Mouse (Mus musculus): Measurements from ENCODE around the gene Arsg. TPM values are rescaled to one million over a fixed set of nuclear protein-coding genes. Genes with fewer than 3 reads are reported as not detected.
A peak's percentile ranks its signal among the peaks of the same experiment; 100 is the strongest.

Arsg gene
- total and polyA plus RNA-seq, 3 experiments = 0.79 to 3.3 (median 1.4) TPM

DNA sequence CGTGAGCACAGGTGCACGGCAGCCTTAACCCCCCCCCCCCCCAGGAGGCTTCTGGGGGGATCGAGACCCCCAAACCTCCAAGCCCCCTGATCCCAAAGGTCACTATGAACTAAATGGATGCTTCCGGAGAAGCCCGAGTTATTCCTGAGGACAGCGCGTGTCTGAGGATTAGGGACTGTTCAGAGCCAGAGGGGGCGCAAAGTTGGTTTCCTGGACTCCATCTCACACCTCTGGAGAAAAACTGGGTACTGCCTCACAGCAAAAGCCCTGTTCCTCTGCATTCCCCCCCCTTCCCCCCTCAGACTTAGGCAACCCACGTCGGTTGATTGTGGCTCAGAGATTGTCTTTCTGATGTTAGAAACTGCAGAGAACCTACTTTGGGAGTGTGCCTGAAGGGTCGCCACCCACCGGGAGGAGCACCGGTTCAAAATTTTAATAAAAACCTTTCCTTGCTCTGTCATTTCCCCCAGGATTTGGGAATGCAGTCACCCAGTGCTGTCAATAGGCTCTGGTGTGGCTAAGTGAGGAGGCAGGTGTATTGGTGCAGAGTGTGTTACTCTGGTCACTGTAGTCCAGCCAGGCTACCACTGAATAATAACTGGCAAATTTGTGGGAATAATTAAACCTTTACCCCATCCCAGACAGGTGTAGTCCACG, 1.0 kb downstream of the Arsg start:
- H3K4me2 ChIP-seq (ENCODE audit: insufficient read depth, low read depth, poor library complexity, severe bottlenecking) = peak overlapping the region; percentile 32; the same call in 1 of the 2 replicates
- no peak for TF ChIP-seq JUND (conservative IDR thresholded peaks at IDR 0.05; ENCODE audit: low read depth, low read length)
- TF ChIP-seq MEF2A (IDR thresholded peaks at IDR 0.05; ENCODE audit: borderline replicate concordance, low read depth, low read length) = no peak
- TF ChIP-seq ETS1 (conservative IDR thresholded peaks at IDR 0.05; ENCODE audit: low read depth, low read length) = no peak
- no peak for TF ChIP-seq TCF12 (IDR thresholded peaks at IDR 0.05; ENCODE audit: low read depth, low read length)
- no peak for TF ChIP-seq ZMIZ1 (IDR thresholded peaks at IDR 0.05; ENCODE audit: low read depth, low read length)
- no peak for TF ChIP-seq MYC (IDR thresholded peaks at IDR 0.05; ENCODE audit: low read depth, low read length)
- TF ChIP-seq USF1 (IDR thresholded peaks at IDR 0.05; ENCODE audit: low read depth, low read length) = no peak
- TF ChIP-seq JUN (IDR thresholded peaks at IDR 0.05; ENCODE audit: insufficient read depth, low read depth, low read length) = no peak
- no peak for TF ChIP-seq POLR2A (IDR thresholded peaks at IDR 0.05; ENCODE audit: low read depth, low read length)
- no peak for TF ChIP-seq EP300 (IDR thresholded peaks at IDR 0.05; ENCODE audit: low read length)
- peak overlapping the region; percentile 85; the same call in 1 of the 2 replicates for H3K27ac ChIP-seq (ENCODE audit: insufficient read depth, low read depth)
- H3K36me3 ChIP-seq (replicated peaks in 1 of 2; ENCODE audit: control insufficient read depth in 1 of 2, insufficient read depth in 1 of 2, low read length in 1 of 2) = peaks cover 0 to 2% of the 10 kb centered on the region in 2 experiments
- no peaks in the 10 kb centered on the region for H3K27me3 ChIP-seq (replicated peaks)
- peak overlapping the region; percentile 61 to 95 (median 72) for H3K4me3 ChIP-seq (replicated peaks in 1 of 3; ENCODE audit: low read depth in 2 of 3, low read length in 2 of 3, poor library complexity in 1 of 3)
- in situ Hi-C loops (cut with MboI; ENCODE audit: low pct_ligation_motif_present, low pct_unique_long_range_greater_than_20kb, low sequenced_read_pairs) (no loop called here), dilution Hi-C loops (cut with MboI; ENCODE audit: extremely low pct_ligation_motif_present, extremely low pct_unique_long_range_greater_than_20kb, low sequenced_read_pairs) (no loop called here)
- no peaks in the 10 kb centered on the region for H3K9me3 ChIP-seq (replicated peaks; ENCODE audit: low read length)
- DNase-seq (ENCODE audit: extremely low read depth) = peak; percentile 23
- H3K9ac ChIP-seq (ENCODE audit: insufficient read depth, low read depth) = peak overlapping the region; percentile 97
- peaks cover 11 to 59% of the 10 kb centered on the region in 2 experiments for H3K4me1 ChIP-seq (ENCODE audit: control insufficient read depth in 1 of 2, insufficient read depth in 2 of 2)
- peaks cover 5% of the 10 kb centered on the region; the same call in 1 of the 2 replicates for H3K79me2 ChIP-seq (replicated peaks; ENCODE audit: control insufficient read depth, extremely low read depth, insufficient read depth, poor library complexity, severe bottlenecking)

DNA sequence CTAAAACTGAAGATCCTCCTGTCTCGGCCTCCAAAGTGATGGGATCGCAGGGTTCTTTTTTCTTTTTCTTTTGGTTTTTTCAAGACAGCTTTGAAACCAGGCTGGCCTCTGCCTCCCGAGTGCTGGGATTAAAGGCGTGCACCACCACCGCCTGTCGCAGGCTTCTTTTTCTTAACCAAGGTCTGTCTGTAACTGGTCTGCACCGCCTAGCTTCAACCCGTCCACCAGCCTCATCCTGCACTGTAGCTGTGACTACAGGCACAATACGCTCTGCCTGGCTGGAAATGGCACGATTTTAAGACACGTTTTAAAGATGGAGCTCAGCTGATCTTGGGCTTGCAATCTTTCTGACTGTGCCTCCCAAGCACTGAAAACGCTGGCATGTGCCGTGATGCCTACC, 1.7 kb downstream of the Arsg start:
- in situ Hi-C loops (cut with MboI; ENCODE audit: low pct_ligation_motif_present, low pct_unique_long_range_greater_than_20kb, low sequenced_read_pairs) (no loop called here), dilution Hi-C loops (cut with MboI; ENCODE audit: extremely low pct_ligation_motif_present, extremely low pct_unique_long_range_greater_than_20kb, low sequenced_read_pairs) (no loop called here)
- peaks cover 16 to 59% of the 10 kb centered on the region in 2 experiments for H3K4me1 ChIP-seq (ENCODE audit: control insufficient read depth in 1 of 2, insufficient read depth in 2 of 2)
- no peak overlapping the region for H3K27ac ChIP-seq (ENCODE audit: insufficient read depth, low read depth)
- no peak overlapping the region for H3K9ac ChIP-seq (ENCODE audit: insufficient read depth, low read depth)
- TF ChIP-seq E2F4 (IDR thresholded peaks at IDR 0.05; ENCODE audit: insufficient replicate concordance, low read depth, low read length) = no peak
- no peak for TF ChIP-seq ZC3H11A (IDR thresholded peaks at IDR 0.05; ENCODE audit: low read depth, low read length)
- no peak for TF ChIP-seq POLR2A (IDR thresholded peaks at IDR 0.05; ENCODE audit: low read depth, low read length)
- TF ChIP-seq EP300 (IDR thresholded peaks at IDR 0.05; ENCODE audit: low read length) = no peak
- TF ChIP-seq KAT2A (IDR thresholded peaks at IDR 0.05; ENCODE audit: insufficient replicate concordance, low read length) = no peak
- TF ChIP-seq RCOR1 (conservative IDR thresholded peaks at IDR 0.05; ENCODE audit: low read depth, low read length) = no peak
- H3K79me2 ChIP-seq (replicated peaks; ENCODE audit: control insufficient read depth, extremely low read depth, insufficient read depth, poor library complexity, severe bottlenecking) = peaks cover 5% of the 10 kb centered on the region; the same call in 1 of the 2 replicates
- no peak overlapping the region for H3K4me2 ChIP-seq (ENCODE audit: insufficient read depth, low read depth, poor library complexity, severe bottlenecking)
- DNase-seq (ENCODE audit: extremely low read depth) = no peak
- H3K27me3 ChIP-seq (replicated peaks) = no peaks in the 10 kb centered on the region
- no peaks in the 10 kb centered on the region for H3K9me3 ChIP-seq (replicated peaks; ENCODE audit: low read length)
- H3K4me3 ChIP-seq (replicated peaks in 1 of 3; ENCODE audit: low read depth in 2 of 3, low read length in 2 of 3, poor library complexity in 1 of 3) = no peak overlapping the region
- H3K36me3 ChIP-seq (replicated peaks in 1 of 2; ENCODE audit: control insufficient read depth in 1 of 2, insufficient read depth in 1 of 2, low read length in 1 of 2) = no peaks in the 10 kb centered on the region

Measured in CH12.LX (cell line).